Mouse (Mus musculus) heart, postnatal 4 days (tissue): Measurements from ENCODE around the gene Cstl1. TPM values are rescaled to one million over a fixed set of nuclear protein-coding genes. Genes with fewer than 3 reads are reported as not detected.
"Not testable (repeated sequence)": the region's sequence is repeated elsewhere in the genome, so short reads cannot be mapped to it uniquely, and the experiment has no call there.

Experiments used
- DNase-seq: peaks from one replicate; pipeline ENCODE4 v3.0.0; 2021
- total RNA-seq, 2 experiments: library from RNA; stranded (reverse); gene quantifications; 2 replicates each; pipeline ENCODE4 v1.2.3; 2021

The Cstl1 gene
- not detected for total RNA-seq

- DNase-seq, result no peak
These were observed at the start of gene Cstl1 for GRCm38 (mm10) chr2:148750058-148750457. Gene Cstl1 (plus strand): TSS chr2:148750358.

- no peak for DNase-seq
These were observed 43.6 kb upstream of the Cstl1 start for GRCm38 (mm10) chr2:148706409-148707201.

- no peak for DNase-seq
These were observed 43.0 kb upstream of the Cstl1 start for GRCm38 (mm10) chr2:148707202-148707530.

- no peak for DNase-seq
These were observed 37.8 kb upstream of the Cstl1 start for GRCm38 (mm10) chr2:148712326-148712725.

- DNase-seq, result no peak
These were observed 33.1 kb upstream of the Cstl1 start for GRCm38 (mm10) chr2:148717072-148717471.

- DNase-seq, result no peak
These were observed 30.7 kb upstream of the Cstl1 start for GRCm38 (mm10) chr2:148719271-148719995.

GRCm38 (mm10) chr2:148731614-148732326 lies 18.4 kb upstream of the Cstl1 start:
- DNase-seq, result peak; percentile 14

- DNase-seq, result peak; percentile 92
These were observed 17.7 kb upstream of the Cstl1 start, which contains the start of gene Napb for GRCm38 (mm10) chr2:148732327-148733000. Gene Napb (minus strand): TSS chr2:148732467.

- no peak for DNase-seq
These were observed 7.2 kb upstream of the Cstl1 start for GRCm38 (mm10) chr2:148743001-148743400.

- DNase-seq, result no peak
These were observed 6.2 kb upstream of the Cstl1 start for GRCm38 (mm10) chr2:148743846-148744407.

GRCm38 (mm10) chr2:148751893-148752813 lies 2.0 kb downstream of the Cstl1 start:
- DNase-seq, result peak; percentile 75

GRCm38 (mm10) chr2:148754310-148754846 lies 4.2 kb downstream of the Cstl1 start:
- DNase-seq, result no peak

- no peak for DNase-seq
These were observed 13.7 kb downstream of the Cstl1 start for GRCm38 (mm10) chr2:148763648-148764388.

- not testable (repeated sequence) for DNase-seq
These were observed 21.2 kb downstream of the Cstl1 start, which contains the start of gene Cst11 for GRCm38 (mm10) chr2:148771397-148771796. Gene Cst11 (minus strand): TSS chr2:148771497.

GRCm38 (mm10) chr2:148781709-148782108 lies 31.6 kb downstream of the Cstl1 start, which contains the start of gene 8030411F24Rik:
Gene 8030411F24Rik (plus strand): TSS chr2:148782009.
- no peak for DNase-seq

- no peak for DNase-seq
These were observed 39.0 kb downstream of the Cstl1 start, which contains the start of gene Cst12 for GRCm38 (mm10) chr2:148789142-148789541. Gene Cst12 (plus strand): TSS chr2:148789361.

GRCm38 (mm10) chr2:148798485-148798884 lies 48.3 kb downstream of the Cstl1 start, which contains the start of gene Cst8:
Gene Cst8 (plus strand): TSS chr2:148798785.
- no peak for DNase-seq

GRCm38 (mm10) chr2:148801491-148801921 lies 51.3 kb downstream of the Cstl1 start:
- peak; percentile 6 for DNase-seq
